Mouse (Mus musculus) CH12.LX (cell line): ENCODE data around the gene Dct. TPM values are rescaled to one million over a fixed set of nuclear protein-coding genes. Genes with fewer than 3 reads are reported as not detected.

ENCODE experiments used
- DNase-seq: peaks from one replicate; pipeline ENCODE4 v3.0.0-alpha.2; 2013; ENCODE audit errors: extremely low read depth
- H3K27ac ChIP-seq: 2 replicates; pipeline ENCODE4 v1.5.1; 2012; ENCODE audit warnings: low read depth, mild to moderate bottlenecking, control low read depth, moderate library complexity; ENCODE audit not compliant: insufficient read depth
- H3K27me3 ChIP-seq: replicated peaks from 2 replicates; pipeline ENCODE3; 2012; ENCODE audit warnings: inconsistent platforms
- H3K36me3 ChIP-seq, 2 experiments: replicated peaks in 1 of 2; 2 replicates each; pipeline versions ENCODE3 to v1.6.1; 2012; ENCODE audit warnings: inconsistent platforms in 1 of 2, low read length in 1 of 2, mild to moderate bottlenecking in 1 of 2, mixed read lengths in 1 of 2, moderate library complexity in 1 of 2; ENCODE audit not compliant: control insufficient read depth in 1 of 2, insufficient read depth in 1 of 2
- H3K4me1 ChIP-seq, 2 experiments: 2 replicates each; pipeline ENCODE4 v1.6.1; 2012; ENCODE audit warnings: inconsistent platforms in 1 of 2, moderate library complexity in 1 of 2; ENCODE audit not compliant: insufficient read depth in 2 of 2, control insufficient read depth in 1 of 2
- H3K4me2 ChIP-seq: 2 replicates; pipeline ENCODE4 v1.6.1; 2012; ENCODE audit warnings: low read depth, mild to moderate bottlenecking, control low read depth; ENCODE audit not compliant: poor library complexity, insufficient read depth, severe bottlenecking
- H3K4me3 ChIP-seq, 3 experiments: fragments of 150-350 bp in 1 of 3; sonication (generic) in 1 of 3; replicated peaks in 1 of 3; 2 replicates each; pipeline versions ENCODE3 to v1.5.1; 2011 to 2012; ENCODE audit warnings: low read depth in 2 of 3, low read length in 2 of 3, mild to moderate bottlenecking in 2 of 3, moderate library complexity in 2 of 3, control low read depth in 1 of 3, improper control_type of control experiment in 1 of 3, inconsistent platforms in 1 of 3, mixed read lengths in 1 of 3; ENCODE audit not compliant: poor library complexity in 1 of 3
- H3K79me2 ChIP-seq: replicated peaks from 2 replicates; pipeline ENCODE4 v1.6.1; 2012; ENCODE audit warnings: mild to moderate bottlenecking, moderate library complexity; ENCODE audit not compliant: control insufficient read depth, poor library complexity, insufficient read depth, severe bottlenecking; ENCODE audit errors: extremely low read depth
- H3K9ac ChIP-seq: 2 replicates; pipeline ENCODE4 v1.6.1; 2012; ENCODE audit warnings: low read depth, mild to moderate bottlenecking, control low read depth, moderate library complexity; ENCODE audit not compliant: insufficient read depth
- H3K9me3 ChIP-seq: replicated peaks from 2 replicates; pipeline ENCODE3; 2012; ENCODE audit warnings: low read length, inconsistent platforms, mixed read lengths
- CTCF ChIP-seq, 2 experiments: IDR thresholded peaks in 1 of 2; conservative IDR thresholded peaks in 1 of 2; 2 replicates each; pipeline ENCODE4 v1.5.1; 2011 to 2012; ENCODE audit warnings: low read depth in 2 of 2, low read length in 2 of 2, improper control_type of control experiment in 1 of 2, inconsistent platforms in 1 of 2, mild to moderate bottlenecking in 1 of 2, moderate library complexity in 1 of 2
- EP300 ChIP-seq: IDR thresholded peaks from 2 replicates; pipeline ENCODE4 v1.6.1; 2011; ENCODE audit warnings: low read length, improper control_type of control experiment
- GABPA ChIP-seq: IDR thresholded peaks from 2 replicates; pipeline ENCODE4 v1.6.1; 2012; ENCODE audit warnings: low read depth, low read length, improper control_type of control experiment, inconsistent platforms; ENCODE audit not compliant: insufficient replicate concordance
- HCFC1 ChIP-seq: IDR thresholded peaks from 2 replicates; pipeline ENCODE4 v1.6.1; 2012; ENCODE audit warnings: low read depth, mild to moderate bottlenecking, inconsistent platforms, low read length, improper control_type of control experiment
- IRF4 ChIP-seq: IDR thresholded peaks from 2 replicates; pipeline ENCODE4 v1.6.1; 2014; ENCODE audit warnings: low read depth, mild to moderate bottlenecking, inconsistent platforms, low read length, improper control_type of control experiment
- JUN ChIP-seq: IDR thresholded peaks from 2 replicates; pipeline ENCODE4 v1.6.1; 2011; ENCODE audit warnings: low read depth, mild to moderate bottlenecking, low read length, improper control_type of control experiment, moderate library complexity; ENCODE audit not compliant: insufficient read depth
- MAFK ChIP-seq: IDR thresholded peaks from 2 replicates; pipeline ENCODE4 v1.6.1; 2011; ENCODE audit warnings: low read length, improper control_type of control experiment; ENCODE audit not compliant: insufficient replicate concordance
- MAX ChIP-seq: IDR thresholded peaks from 2 replicates; pipeline ENCODE4 v1.6.1; 2011; ENCODE audit warnings: low read length, improper control_type of control experiment
- MYC ChIP-seq: IDR thresholded peaks from 2 replicates; pipeline ENCODE4 v1.6.1; 2011; ENCODE audit warnings: low read depth, mild to moderate bottlenecking, improper control_type of control experiment, low read length
- NELFE ChIP-seq: IDR thresholded peaks from 2 replicates; pipeline ENCODE4 v1.6.1; 2011; ENCODE audit warnings: low read depth, low read length, improper control_type of control experiment
- NRF1 ChIP-seq: IDR thresholded peaks from 2 replicates; pipeline ENCODE4 v1.6.1; 2014; ENCODE audit warnings: low read depth, mild to moderate bottlenecking, inconsistent platforms, low read length, improper control_type of control experiment, moderate library complexity
- POLR2AphosphoS2 ChIP-seq: IDR thresholded peaks from 2 replicates; pipeline ENCODE4 v1.6.1; 2011; ENCODE audit warnings: low read depth, low read length, improper control_type of control experiment
- TBP ChIP-seq: conservative IDR thresholded peaks from 2 replicates; pipeline ENCODE4 v1.6.1; 2011; ENCODE audit warnings: low read depth, low read length, improper control_type of control experiment
- TCF12 ChIP-seq: IDR thresholded peaks from 2 replicates; pipeline ENCODE4 v1.6.1; 2014; ENCODE audit warnings: low read depth, mild to moderate bottlenecking, inconsistent platforms, low read length, improper control_type of control experiment
- UBTF ChIP-seq: IDR thresholded peaks from 2 replicates; pipeline ENCODE4 v1.6.1; 2012; ENCODE audit warnings: low read depth, mild to moderate bottlenecking, inconsistent platforms, low read length, improper control_type of control experiment, moderate library complexity
- USF1 ChIP-seq: IDR thresholded peaks from 2 replicates; pipeline ENCODE4 v1.6.1; 2014; ENCODE audit warnings: low read depth, mild to moderate bottlenecking, inconsistent platforms, low read length, improper control_type of control experiment
- USF2 ChIP-seq: conservative IDR thresholded peaks from 2 replicates; pipeline ENCODE4 v1.6.1; 2011; ENCODE audit warnings: low read depth, low read length, improper control_type of control experiment
- ZMIZ1 ChIP-seq: IDR thresholded peaks from 2 replicates; pipeline ENCODE4 v1.6.1; 2012; ENCODE audit warnings: low read depth, mild to moderate bottlenecking, inconsistent platforms, low read length, improper control_type of control experiment
- ZNF384 ChIP-seq: IDR thresholded peaks from 2 replicates; pipeline ENCODE4 v1.6.1; 2012; ENCODE audit warnings: low read depth, low read length, improper control_type of control experiment, inconsistent platforms
- dilution Hi-C: fragments of 300-500 bp; cut with MboI; formaldehyde crosslinking; loops from 2 replicates; pipeline ENCODE4 v1.14.3; 2020; ENCODE audit warnings: low sequenced_read_pairs; ENCODE audit not compliant: extremely low pct_unique_long_range_greater_than_20kb, extremely low pct_ligation_motif_present
- in situ Hi-C: fragments of 300-500 bp; cut with MboI; formaldehyde crosslinking; loops from 3 replicates; pipeline ENCODE4 v1.14.3; 2019; ENCODE audit warnings: low sequenced_read_pairs, low pct_ligation_motif_present, low pct_unique_long_range_greater_than_20kb, mixed read lengths
- polyA plus RNA-seq: library from polyadenylated mRNA; unstranded; fragments of >175 nt; gene quantifications from 2 replicates; pipeline ENCODE4 v1.2.1, GENCODE M21; 2012; ENCODE audit warnings: low read depth; ENCODE audit not compliant: insufficient read length
- total RNA-seq, 2 experiments: library from RNA; depleted of rRNA; stranded (reverse); fragments of 300-350 nt in 1 of 2; fragments of >200 nt in 1 of 2; gene quantifications; 2 replicates each; pipeline ENCODE4 v1.2.3; 2012 to 2014

Gene Dct
- total and polyA plus RNA-seq, 3 experiments: 0.34 TPM; not detected in 2

DNA sequence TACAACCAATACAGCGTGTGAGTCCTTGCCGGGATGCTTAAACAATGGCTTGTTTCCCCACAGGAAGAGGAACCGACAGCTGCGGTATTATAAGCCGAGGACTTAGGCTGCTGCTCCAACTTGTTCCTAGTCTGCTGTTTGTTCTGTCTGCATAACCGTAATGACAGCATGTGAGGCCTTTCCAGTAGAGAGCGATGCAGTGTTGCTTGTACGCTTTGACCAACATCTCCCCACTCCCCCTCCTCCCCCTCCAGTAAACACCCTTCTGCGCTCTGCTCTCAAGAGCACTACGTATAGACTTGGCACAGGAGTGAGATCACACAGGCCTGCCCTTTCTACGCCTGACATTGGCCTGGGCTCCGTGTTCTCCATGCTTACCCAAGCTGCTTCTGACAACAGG, 18.1 kb upstream of the Dct start:
- no peaks in the 10 kb centered on the region for H3K4me1 ChIP-seq
- TF ChIP-seq EP300 (no peak), USF2 (no peak), TCF12 (no peak), ZNF384 (no peak), GABPA (no peak)
- TF ChIP-seq, all 38 proteins: peak for 0
- no peak for DNase-seq
- in situ Hi-C loops: no loop called here
- Histone ChIP-seq H3K4me2 (no peak overlapping the region), H3K9ac (no peak overlapping the region), H3K27me3 (no peaks in the 10 kb centered on the region), H3K9me3 (no peaks in the 10 kb centered on the region), H3K27ac (no peak overlapping the region), H3K4me3 (no peak overlapping the region), H3K79me2 (no peaks in the 10 kb centered on the region), H3K36me3 (no peaks in the 10 kb centered on the region)
- dilution Hi-C loops: no loop called here

DNA sequence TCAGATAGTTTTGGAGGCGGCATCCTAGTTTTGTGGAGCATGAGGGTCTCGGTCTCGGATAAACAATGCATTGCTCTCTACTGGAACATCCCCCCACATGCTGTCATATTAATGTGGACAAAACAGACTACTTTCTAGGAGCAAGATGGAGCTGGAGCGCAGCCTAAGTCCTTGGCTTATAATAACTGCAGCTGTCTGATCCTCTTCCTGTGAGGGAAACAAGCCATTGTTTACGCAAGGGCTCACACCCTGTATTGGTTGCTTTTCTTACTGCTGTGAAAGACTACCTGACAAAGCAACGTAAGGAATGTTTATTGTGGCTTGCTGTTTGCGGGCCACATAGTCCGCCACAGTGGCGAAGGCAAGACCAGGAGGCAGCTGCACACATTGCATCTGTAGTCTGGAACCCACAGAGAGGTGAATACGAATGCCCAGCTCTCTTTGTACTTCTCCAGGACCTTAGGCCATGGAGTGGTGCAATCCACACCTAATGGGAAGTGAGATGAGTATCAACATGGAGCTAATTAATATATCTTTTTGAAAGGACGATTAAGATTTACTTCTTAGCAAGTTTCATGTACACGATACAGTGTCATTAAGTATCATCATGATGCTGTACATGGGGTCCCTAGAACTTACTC, 17.5 kb upstream of the Dct start:
- H3K79me2 ChIP-seq: no peaks in the 10 kb centered on the region
- no peak for DNase-seq
- dilution Hi-C loops: no loop called here
- TF ChIP-seq NELFE (no peak), JUN (no peak), USF1 (no peak), TBP (no peak), HCFC1 (no peak), CTCF (conservative IDR thresholded peaks at IDR 0.05 in 1 of 2, IDR thresholded peaks at IDR 0.05 in 1 of 2; ENCODE audit: low read depth in 2 of 2, low read length in 2 of 2) (no peak), MYC (no peak), MAX (no peak), ZMIZ1 (no peak), UBTF (no peak), IRF4 (no peak), POLR2AphosphoS2 (no peak), MAFK (no peak), NRF1 (no peak)
- TF ChIP-seq, all 38 proteins: peak for 0
- Histone ChIP-seq H3K27ac (no peak overlapping the region), H3K36me3 (no peaks in the 10 kb centered on the region), H3K9ac (no peak overlapping the region), H3K4me3 (no peak overlapping the region), H3K9me3 (no peaks in the 10 kb centered on the region), H3K4me1 (no peaks in the 10 kb centered on the region), H3K27me3 (no peaks in the 10 kb centered on the region), H3K4me2 (no peak overlapping the region)
- in situ Hi-C loops: no loop called here
